Mouse (Mus musculus): ENCODE results near the gene Dnajc17.

DNA sequence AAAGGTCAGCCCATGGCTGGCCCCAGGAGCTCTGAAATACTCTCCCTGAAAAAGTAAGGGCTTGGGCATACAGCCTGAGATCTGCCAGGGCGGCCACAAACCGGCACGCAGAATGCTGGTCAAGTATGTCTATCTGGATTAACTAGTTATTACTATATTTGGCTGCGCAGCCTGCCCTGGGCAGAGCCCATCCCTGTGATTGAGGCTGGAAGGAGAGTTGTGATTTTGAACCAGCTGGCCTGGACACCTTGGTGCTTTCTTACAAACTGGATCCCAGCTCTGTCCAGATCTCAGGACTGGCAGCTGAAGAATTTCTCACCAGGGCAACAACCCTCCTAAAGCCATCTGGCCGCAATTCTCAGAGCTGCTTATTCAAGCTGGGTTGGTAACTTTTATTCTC is 14.5 kb downstream of the Dnajc17 start:
- TF ChIP-seq EP300 (IDR thresholded peaks at IDR 0.05; ENCODE audit: low read depth) (no peak), CTCF (IDR thresholded peaks at IDR 0.05; ENCODE audit: low read depth) (no peak)

All from liver, postnatal 0 days (tissue).